Mouse (Mus musculus): ENCODE measurements at regions not wholly inside any gene's neighbourhood (a gene's known extent, or its start where the extent isn't known, plus 50 kb on each side); places are given as distances from the start of the nearest gene placed in this dataset.

GRCm38 (mm10) chr4:135020262-135020991 lies 89.7 kb downstream of the Syf2 start:
- H3ac ChIP-seq (ENCODE audit: control insufficient read depth, insufficient read length), result no peak overlapping the region
- H3K27me3 ChIP-seq (ENCODE audit: control insufficient read depth, insufficient read depth, insufficient read length), result no peaks in the 10 kb centered on the region

DNA sequence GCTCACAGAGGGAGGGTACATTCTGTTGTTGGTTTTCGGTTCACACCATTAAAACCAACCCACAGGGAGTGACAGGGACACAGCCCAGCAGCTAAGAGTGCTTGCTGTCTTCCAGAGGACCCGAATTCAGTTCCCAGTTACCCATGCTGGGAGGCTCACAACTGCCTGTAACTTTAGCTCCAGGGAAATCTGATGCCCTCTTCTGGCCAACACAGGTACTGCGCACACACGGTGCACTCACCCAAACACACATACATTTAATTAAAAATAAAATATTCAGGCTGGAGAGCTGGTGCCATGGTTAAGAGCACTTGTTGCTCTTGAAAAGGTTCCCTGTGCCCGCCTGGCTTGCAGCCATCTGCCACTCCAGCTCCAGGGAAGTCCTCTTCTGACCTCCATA lies 92.5 kb downstream of the Syf2 start:
- Histone ChIP-seq H3K79me2 (ENCODE audit: control insufficient read depth, insufficient read depth) (no peaks in the 10 kb centered on the region), H3K27me3 (ENCODE audit: control insufficient read depth, insufficient read depth, insufficient read length) (no peaks in the 10 kb centered on the region), H3K4me2 (ENCODE audit: low read depth) (no peak overlapping the region), H3K4me3 (no peak overlapping the region), H3K36me3 (ENCODE audit: control insufficient read depth, insufficient read depth) (no peaks in the 10 kb centered on the region), H3ac (ENCODE audit: control insufficient read depth, insufficient read length) (no peak overlapping the region)
- TF ChIP-seq REST (IDR thresholded peaks at IDR 0.05; ENCODE audit: insufficient read depth, insufficient read length) (no peak), CEBPB (IDR thresholded peaks at IDR 0.05; ENCODE audit: insufficient read depth, poor library complexity, severe bottlenecking) (no peak), TCF12 (IDR thresholded peaks at IDR 0.05; ENCODE audit: insufficient read depth, poor library complexity, severe bottlenecking) (no peak), MYOG (IDR thresholded peaks at IDR 0.05; ENCODE audit: control insufficient read depth in 1 of 3, insufficient read depth in 1 of 3, insufficient read length in 2 of 3, low read depth in 2 of 3) (no peak), E2F4 (IDR thresholded peaks at IDR 0.05; ENCODE audit: insufficient read depth) (no peak), MYOD1 (IDR thresholded peaks at IDR 0.05; ENCODE audit: control insufficient read depth in 1 of 3, insufficient read length in 2 of 3, low read depth in 2 of 3) (no peak), SRF (IDR thresholded peaks at IDR 0.05; ENCODE audit: control insufficient read depth, insufficient read length, low read depth) (no peak), POLR2A (IDR thresholded peaks at IDR 0.05; ENCODE audit: insufficient read length, low read depth) (no peak), MAX (IDR thresholded peaks at IDR 0.05; ENCODE audit: low read depth) (no peak), TCF3 (IDR thresholded peaks at IDR 0.05; ENCODE audit: insufficient read length, low read depth) (no peak), POLR2AphosphoS2 (IDR thresholded peaks at IDR 0.05; ENCODE audit: insufficient read length, low read depth) (no peak), USF1 (IDR thresholded peaks at IDR 0.05; ENCODE audit: low read depth) (no peak)

More at GRCm38 (mm10) chr4:135020262-135020991, 89.7 kb downstream of the Syf2 start:
- peak in 1 of 3 experiments; percentile 55 for TF ChIP-seq MYOG (IDR thresholded peaks at IDR 0.05; ENCODE audit: control insufficient read depth in 1 of 3, insufficient read depth in 1 of 3, insufficient read length in 2 of 3, low read depth in 2 of 3)
- peak; percentile 23 for TF ChIP-seq POLR2A (IDR thresholded peaks at IDR 0.05; ENCODE audit: insufficient read length, low read depth)
- peak in 2 of 3 experiments; percentile 34 to 56 for TF ChIP-seq MYOD1 (IDR thresholded peaks at IDR 0.05; ENCODE audit: control insufficient read depth in 1 of 3, insufficient read length in 2 of 3, low read depth in 2 of 3)
- TF ChIP-seq TCF12 (IDR thresholded peaks at IDR 0.05; ENCODE audit: insufficient read depth, poor library complexity, severe bottlenecking), result no peak
- H3K4me2 ChIP-seq (ENCODE audit: low read depth), result peak overlapping the region; percentile 72
- no peak overlapping the region for H3K4me3 ChIP-seq
- no peaks in the 10 kb centered on the region for H3K36me3 ChIP-seq (ENCODE audit: control insufficient read depth, insufficient read depth)
- no peaks in the 10 kb centered on the region for H3K79me2 ChIP-seq (ENCODE audit: control insufficient read depth, insufficient read depth)

- H3K79me2 ChIP-seq (ENCODE audit: control insufficient read depth, insufficient read depth), result no peaks in the 10 kb centered on the region
- no peaks in the 10 kb centered on the region for H3K36me3 ChIP-seq (ENCODE audit: control insufficient read depth, insufficient read depth)
- no peak overlapping the region for H3ac ChIP-seq (ENCODE audit: control insufficient read depth, insufficient read length)
- H3K4me2 ChIP-seq (ENCODE audit: low read depth), result no peak overlapping the region
- no peak overlapping the region for H3K4me3 ChIP-seq
- TF ChIP-seq USF1 (IDR thresholded peaks at IDR 0.05; ENCODE audit: low read depth), result no peak
- no peak for TF ChIP-seq REST (IDR thresholded peaks at IDR 0.05; ENCODE audit: insufficient read depth, insufficient read length)
- TF ChIP-seq E2F4 (IDR thresholded peaks at IDR 0.05; ENCODE audit: insufficient read depth), result no peak
- H3K27me3 ChIP-seq (ENCODE audit: control insufficient read depth, insufficient read depth, insufficient read length), result no peaks in the 10 kb centered on the region
These were observed 94.7 kb upstream of the Runx3 start for GRCm38 (mm10) chr4:135025802-135026201.

DNA sequence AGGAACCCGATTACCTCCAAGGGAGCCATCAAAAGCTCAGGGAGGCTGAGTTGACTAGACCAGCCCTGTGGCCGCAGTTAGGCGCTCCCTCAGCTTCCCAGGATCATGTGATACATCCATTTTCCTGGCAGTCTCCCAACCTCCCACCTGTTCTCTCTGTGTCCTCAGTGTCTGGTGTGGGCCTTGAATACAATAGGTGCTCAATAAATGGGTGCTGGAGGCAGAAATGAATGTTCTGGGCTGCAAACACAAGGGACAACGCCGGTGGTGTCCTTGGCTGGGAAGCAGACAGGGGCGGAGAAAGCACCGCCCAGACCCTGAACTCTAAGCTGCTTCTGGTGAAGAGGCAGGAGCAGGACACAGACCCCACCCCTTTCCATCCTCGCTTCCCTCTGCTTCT lies 93.3 kb upstream of the Runx3 start:
- Histone ChIP-seq H3K27me3 (ENCODE audit: control insufficient read depth, insufficient read depth, insufficient read length) (no peaks in the 10 kb centered on the region), H3K4me3 (no peak overlapping the region)
- TF ChIP-seq POLR2AphosphoS2 (IDR thresholded peaks at IDR 0.05; ENCODE audit: insufficient read length, low read depth) (no peak), USF1 (IDR thresholded peaks at IDR 0.05; ENCODE audit: low read depth) (no peak), MYOG (IDR thresholded peaks at IDR 0.05; ENCODE audit: control insufficient read depth in 1 of 3, insufficient read depth in 1 of 3, insufficient read length in 2 of 3, low read depth in 2 of 3) (no peak), MYOD1 (IDR thresholded peaks at IDR 0.05; ENCODE audit: control insufficient read depth in 1 of 3, insufficient read length in 2 of 3, low read depth in 2 of 3) (no peak), CEBPB (IDR thresholded peaks at IDR 0.05; ENCODE audit: insufficient read depth, poor library complexity, severe bottlenecking) (no peak), E2F4 (IDR thresholded peaks at IDR 0.05; ENCODE audit: insufficient read depth) (no peak), REST (IDR thresholded peaks at IDR 0.05; ENCODE audit: insufficient read depth, insufficient read length) (no peak), TCF12 (IDR thresholded peaks at IDR 0.05; ENCODE audit: insufficient read depth, poor library complexity, severe bottlenecking) (no peak), MAX (IDR thresholded peaks at IDR 0.05; ENCODE audit: low read depth) (no peak)

DNA sequence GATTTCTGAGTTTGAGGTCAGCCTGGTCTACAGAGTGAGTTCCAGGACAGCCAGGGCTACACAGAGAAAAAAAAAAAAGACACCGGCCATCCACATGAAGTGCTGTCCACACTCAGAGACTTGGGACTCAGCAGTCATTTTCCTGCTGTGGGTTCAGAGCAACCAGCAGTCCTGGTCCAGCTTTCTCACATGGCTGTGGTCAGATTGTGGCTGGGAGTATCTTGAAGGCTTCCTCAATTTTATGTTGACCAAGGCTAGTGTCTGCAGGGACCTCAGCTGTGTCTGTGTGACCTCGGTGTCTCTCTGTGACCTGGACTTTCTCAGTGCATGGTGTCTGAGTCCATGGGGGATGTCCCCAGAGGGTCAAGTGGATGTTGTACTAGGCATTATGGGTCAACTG lies 90.7 kb upstream of the Runx3 start:
- H3K36me3 ChIP-seq (ENCODE audit: control insufficient read depth, insufficient read depth), result no peaks in the 10 kb centered on the region
- H3K79me2 ChIP-seq (ENCODE audit: control insufficient read depth, insufficient read depth), result no peaks in the 10 kb centered on the region
- H3K4me2 ChIP-seq (ENCODE audit: low read depth), result no peak overlapping the region
- H3K27me3 ChIP-seq (ENCODE audit: control insufficient read depth, insufficient read depth, insufficient read length), result no peaks in the 10 kb centered on the region
- H3ac ChIP-seq (ENCODE audit: control insufficient read depth, insufficient read length), result no peak overlapping the region
- TF ChIP-seq E2F4 (IDR thresholded peaks at IDR 0.05; ENCODE audit: insufficient read depth) (no peak), MAX (IDR thresholded peaks at IDR 0.05; ENCODE audit: low read depth) (no peak), TCF12 (IDR thresholded peaks at IDR 0.05; ENCODE audit: insufficient read depth, poor library complexity, severe bottlenecking) (no peak), REST (IDR thresholded peaks at IDR 0.05; ENCODE audit: insufficient read depth, insufficient read length) (no peak), SRF (IDR thresholded peaks at IDR 0.05; ENCODE audit: control insufficient read depth, insufficient read length, low read depth) (no peak), CEBPB (IDR thresholded peaks at IDR 0.05; ENCODE audit: insufficient read depth, poor library complexity, severe bottlenecking) (no peak), POLR2AphosphoS2 (IDR thresholded peaks at IDR 0.05; ENCODE audit: insufficient read length, low read depth) (no peak), POLR2A (IDR thresholded peaks at IDR 0.05; ENCODE audit: insufficient read length, low read depth) (no peak), TCF3 (IDR thresholded peaks at IDR 0.05; ENCODE audit: insufficient read length, low read depth) (no peak), MYOD1 (IDR thresholded peaks at IDR 0.05; ENCODE audit: control insufficient read depth in 1 of 3, insufficient read length in 2 of 3, low read depth in 2 of 3) (no peak), MYOG (IDR thresholded peaks at IDR 0.05; ENCODE audit: control insufficient read depth in 1 of 3, insufficient read depth in 1 of 3, insufficient read length in 2 of 3, low read depth in 2 of 3) (no peak), USF1 (IDR thresholded peaks at IDR 0.05; ENCODE audit: low read depth) (no peak)
- H3K4me3 ChIP-seq, result no peak overlapping the region

More for the DNA sequence above, 93.3 kb upstream of the Runx3 start:
- Histone ChIP-seq H3K4me2 (ENCODE audit: low read depth) (no peak overlapping the region), H3K79me2 (ENCODE audit: control insufficient read depth, insufficient read depth) (no peaks in the 10 kb centered on the region), H3K36me3 (ENCODE audit: control insufficient read depth, insufficient read depth) (no peaks in the 10 kb centered on the region), H3ac (ENCODE audit: control insufficient read depth, insufficient read length) (no peak overlapping the region)

Data from myocyte (in vitro differentiated cells).